Mouse (Mus musculus): ENCODE data around the gene Tead1.

- TF ChIP-seq CTCF (IDR thresholded peaks at IDR 0.05; ENCODE audit: low read depth): no peak
- TF ChIP-seq EP300 (IDR thresholded peaks at IDR 0.05; ENCODE audit: low read depth): no peak
Measured at GRCm38 (mm10) chr7:112720143-112720988, 41.2 kb downstream of the Tead1 start.
